Mouse (Mus musculus) v-Abl transformed pro-B cells (cell line): ENCODE data around the gene Cep95.
"Not testable (repeated sequence)": the region's sequence is repeated elsewhere in the genome, so short reads cannot be mapped to it uniquely, and the experiment has no call there.

Experiments
- in situ Hi-C, 2 experiments: fragments of 400-800 bp; cut with MboI; formaldehyde crosslinking; loops; one replicate each; pipeline ENCODE4 v1.15.1; 2025; ENCODE audit not compliant: unreplicated experiment in 2 of 2

Gene Cep95

DNA sequence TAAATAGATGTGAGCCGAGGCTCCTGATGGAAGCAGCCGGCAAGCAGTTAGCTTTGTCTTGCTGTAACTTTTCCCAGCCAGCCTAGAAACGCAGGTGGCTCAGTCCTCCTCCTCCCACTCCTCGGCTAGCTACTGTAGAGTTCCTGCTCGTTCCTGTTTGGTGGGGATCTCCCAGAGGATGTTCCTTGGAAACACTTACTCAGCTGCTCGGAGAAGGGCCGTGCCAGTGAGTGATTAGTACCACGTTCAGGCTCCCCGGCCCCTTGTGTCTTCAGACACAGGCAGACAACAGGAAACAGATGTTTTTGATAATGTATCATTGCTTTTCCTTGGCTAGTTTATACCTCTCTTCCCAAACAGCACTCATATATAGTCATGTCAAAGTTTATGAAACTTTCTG lies 6.6 kb downstream of the Cep95 start:
- in situ Hi-C loops: no loop called here

DNA sequence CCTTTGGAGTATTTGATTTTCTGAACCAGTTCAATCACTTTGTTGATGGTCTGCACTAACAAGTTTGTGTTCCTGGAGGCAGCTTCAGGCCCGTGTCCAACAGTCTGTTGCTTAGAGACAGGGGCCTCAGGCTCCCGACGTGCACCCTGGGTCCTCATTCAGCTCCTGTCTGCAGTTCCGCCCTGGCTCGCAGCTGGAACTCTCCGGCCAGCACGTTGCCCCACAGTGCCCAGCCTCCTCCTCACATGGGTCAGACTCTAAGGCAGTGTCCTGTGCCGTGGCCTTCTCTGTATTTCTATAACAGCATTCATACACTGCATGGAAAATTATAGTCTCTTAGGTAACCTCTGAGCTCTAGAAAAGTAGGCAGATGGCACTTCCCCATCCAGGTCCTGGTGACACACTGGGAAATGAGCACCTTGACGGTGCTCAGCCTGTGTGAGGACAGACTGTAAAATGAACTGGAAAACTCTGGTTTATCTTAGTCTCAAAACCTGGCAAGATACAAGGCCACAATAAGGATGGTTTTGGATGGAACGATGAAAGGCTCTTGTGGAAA lies 13.1 kb downstream of the Cep95 start:
- in situ Hi-C loops: no loop called here

DNA sequence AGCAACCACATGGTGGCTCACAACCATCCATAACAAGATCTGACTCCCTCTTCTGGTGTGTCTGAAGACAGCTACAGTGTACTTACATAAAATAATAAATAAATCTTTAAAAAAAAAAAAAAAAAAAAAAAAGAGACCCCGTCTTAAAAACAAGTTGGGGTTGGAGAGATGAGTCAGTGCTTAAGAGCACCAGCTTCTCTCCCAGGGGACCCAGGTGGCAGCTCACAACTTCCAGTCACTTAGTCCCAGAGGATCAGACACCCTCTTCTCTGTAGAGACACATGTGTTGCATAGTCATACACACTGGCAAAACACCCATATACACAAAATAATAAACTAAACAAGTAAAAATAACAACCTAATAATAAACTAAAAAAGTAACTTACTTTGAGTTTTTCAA lies 18.4 kb downstream of the Cep95 start:
- in situ Hi-C loops: not testable (repeated sequence)

DNA sequence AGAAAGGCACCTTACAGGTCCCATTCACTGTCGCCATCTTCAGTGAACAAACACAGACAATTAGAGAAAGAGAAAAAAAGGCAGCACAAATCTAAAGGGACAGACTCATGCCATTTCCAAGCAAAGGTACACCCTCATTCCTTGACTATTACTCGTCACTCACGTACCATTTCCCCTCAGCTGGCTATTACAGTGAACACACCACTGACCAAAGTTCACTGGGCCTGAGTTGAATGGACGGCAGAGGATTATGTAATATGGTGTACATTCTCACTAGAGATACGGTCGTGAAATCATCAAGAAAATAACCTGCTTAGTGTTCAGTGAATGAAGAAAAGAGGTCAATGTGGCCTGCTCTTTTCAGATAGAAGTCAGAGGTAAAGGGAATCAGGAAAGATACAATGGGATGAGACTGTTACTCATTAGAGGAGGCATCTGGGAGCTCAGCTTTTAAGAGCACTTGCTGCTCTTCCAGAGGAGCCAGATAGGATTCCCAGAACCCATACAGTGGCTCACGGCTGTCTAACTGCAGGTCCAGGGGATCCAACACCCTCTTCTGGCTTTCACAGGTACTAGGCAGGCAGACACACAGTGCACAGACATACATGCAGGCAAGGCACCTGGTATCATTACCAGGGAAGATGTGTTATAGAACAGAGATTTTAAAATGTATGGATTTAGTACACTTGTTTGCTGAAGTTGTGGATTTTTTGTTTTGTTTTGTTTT lies 23.5 kb downstream of the Cep95 start:
- in situ Hi-C loops: no loop called here

DNA sequence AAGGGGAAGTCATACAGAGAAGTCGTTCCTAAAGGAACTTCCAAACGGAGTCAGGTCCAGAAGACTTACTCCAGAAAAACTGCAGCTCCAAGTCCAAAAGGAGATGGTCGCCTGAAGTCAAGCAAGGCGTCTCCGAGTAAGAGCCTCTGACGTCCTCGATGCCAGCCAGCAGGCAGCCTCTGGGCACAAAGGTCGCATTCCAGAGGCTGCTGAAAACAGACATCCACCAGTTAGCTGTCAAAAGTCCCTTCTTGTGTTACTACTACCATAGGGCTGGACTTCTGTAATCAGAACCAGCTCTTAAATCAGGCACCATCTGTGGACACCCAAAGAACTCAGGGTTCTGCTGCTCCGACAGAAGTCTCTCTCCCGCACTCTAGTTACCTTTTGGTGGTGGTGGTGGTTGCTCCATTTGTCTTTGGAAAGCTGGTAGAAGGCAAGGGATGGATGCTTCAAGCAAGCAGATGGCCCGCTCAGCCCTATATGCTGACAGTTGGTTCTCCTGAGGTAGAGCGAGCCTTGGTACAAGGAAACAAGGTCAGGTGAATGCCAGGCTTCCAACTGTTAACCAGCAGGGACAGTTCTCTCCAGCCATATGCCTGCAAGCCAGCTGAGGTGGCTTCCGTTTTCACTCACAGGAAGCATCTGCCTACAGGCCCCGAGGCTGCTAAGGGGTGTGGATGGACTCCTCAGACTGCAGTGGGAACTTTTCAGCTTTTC lies 25.7 kb downstream of the Cep95 start:
- in situ Hi-C loops: no loop called here

DNA sequence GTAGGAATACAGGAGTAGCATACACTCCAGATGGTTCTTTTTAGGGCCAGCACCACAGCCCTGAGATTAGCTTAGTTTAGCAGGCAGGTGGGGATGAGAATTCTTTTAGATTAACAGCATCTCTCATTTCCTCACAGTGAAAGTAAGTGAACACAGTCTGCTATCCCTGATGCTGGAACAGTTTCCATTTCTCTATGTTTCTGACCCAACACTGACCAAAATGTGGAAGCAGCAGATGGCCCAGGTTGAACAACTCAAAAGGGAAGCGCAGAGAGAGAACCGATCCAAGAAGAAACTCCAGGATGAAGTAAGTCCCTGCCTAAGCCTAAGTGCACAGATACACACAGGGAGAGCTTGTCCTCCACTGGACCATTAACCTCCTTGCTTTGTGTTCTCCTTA lies 26.3 kb downstream of the Cep95 start:
- in situ Hi-C loops: no loop called here

DNA sequence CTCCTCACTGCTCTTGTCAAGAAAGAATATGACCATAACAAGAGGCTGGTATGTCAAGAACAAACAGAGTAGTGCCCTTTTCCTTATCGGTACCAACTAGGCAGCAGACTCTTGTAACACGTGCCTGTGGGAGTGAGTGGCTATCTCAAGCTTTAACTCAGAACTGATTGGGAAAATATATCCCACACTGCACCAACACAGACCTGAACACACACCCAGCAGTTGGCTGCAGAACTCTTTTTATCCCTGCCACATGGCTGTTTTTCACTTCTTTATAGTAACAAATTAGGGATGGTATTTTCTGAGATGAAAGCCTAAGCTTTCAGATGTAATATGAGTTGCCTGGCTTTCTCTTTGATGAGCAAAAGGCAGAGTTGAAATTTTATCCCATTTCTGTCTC lies 26.7 kb downstream of the Cep95 start:
- in situ Hi-C loops: no loop called here

DNA sequence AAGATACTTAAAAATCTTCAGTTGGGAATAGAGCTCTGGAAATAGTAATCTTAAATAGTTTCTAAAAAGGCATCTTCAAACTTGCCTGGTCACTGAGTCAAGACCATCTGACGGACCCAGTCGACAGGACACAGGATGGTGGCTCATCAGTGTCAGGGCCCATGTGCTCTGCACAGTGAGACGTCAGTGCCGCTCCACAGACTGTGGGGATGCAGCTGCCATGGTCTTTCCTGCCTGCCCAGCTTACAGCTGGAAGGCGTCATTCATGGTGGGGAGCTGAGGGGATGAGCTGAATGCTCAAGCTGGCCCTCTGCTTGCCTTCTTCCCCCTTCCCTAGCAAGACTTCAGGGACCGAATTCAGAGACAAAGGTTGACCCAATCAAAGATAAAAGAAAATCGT lies 27.3 kb downstream of the Cep95 start:
- in situ Hi-C loops: no loop called here

DNA sequence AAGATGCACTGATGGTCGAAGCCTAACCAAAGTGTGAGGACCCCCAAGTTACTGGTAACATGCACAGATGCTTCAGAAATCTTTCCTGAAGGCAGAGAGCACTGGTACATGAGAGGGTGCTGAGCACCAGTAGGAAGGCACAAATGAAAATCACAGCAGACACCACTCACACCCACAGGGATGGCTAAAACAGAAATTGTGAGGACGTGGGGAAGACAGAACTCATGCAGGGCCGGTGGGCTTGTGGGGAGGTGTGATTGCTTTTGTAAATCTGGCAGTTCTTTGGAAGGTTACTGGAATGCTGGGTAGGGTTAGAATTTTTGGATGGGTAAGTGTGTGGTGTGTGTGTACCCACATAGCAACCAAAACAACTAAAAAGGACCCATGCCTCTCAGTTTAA lies 28.1 kb downstream of the Cep95 start:
- in situ Hi-C loops: no loop called here

DNA sequence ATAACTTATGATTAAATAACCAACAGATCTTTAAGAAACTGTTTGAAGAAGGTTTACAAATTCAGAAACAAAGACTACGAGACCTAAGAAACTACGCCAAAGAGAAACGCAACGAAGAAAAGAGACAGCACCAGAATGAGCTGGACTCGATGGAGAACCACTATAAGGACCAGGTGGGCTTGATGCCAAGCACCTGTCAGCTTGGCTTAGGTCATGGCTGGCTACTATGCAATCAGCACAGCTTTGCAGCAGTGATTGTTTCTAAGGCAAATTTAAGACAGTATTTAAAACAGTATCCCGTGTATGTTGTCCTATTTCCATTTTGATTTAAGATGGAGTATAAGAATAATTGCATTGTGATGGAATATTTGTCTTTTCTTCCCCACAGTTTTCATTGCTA lies 28.8 kb downstream of the Cep95 start:
- in situ Hi-C loops: no loop called here

DNA sequence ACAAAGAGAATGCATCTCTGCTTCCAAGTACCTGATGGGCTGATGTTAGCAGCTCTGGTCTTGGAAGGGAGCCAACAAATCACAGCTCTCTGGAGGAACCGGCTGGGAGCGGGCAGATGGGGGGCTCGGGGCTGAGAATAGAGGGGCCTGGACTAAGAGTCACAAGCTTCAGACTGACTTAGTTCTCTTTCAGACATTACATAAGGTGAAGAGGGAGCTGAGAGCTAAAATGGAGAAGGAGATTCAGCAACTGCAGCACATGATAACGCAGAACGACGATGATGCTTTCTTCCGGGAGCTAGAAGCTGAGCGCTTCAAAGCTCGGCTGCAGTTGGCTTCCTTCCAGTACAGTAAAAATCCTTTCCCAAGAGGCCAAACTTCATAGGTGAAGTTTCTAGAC lies 29.3 kb downstream of the Cep95 start:
- in situ Hi-C loops: no loop called here

DNA sequence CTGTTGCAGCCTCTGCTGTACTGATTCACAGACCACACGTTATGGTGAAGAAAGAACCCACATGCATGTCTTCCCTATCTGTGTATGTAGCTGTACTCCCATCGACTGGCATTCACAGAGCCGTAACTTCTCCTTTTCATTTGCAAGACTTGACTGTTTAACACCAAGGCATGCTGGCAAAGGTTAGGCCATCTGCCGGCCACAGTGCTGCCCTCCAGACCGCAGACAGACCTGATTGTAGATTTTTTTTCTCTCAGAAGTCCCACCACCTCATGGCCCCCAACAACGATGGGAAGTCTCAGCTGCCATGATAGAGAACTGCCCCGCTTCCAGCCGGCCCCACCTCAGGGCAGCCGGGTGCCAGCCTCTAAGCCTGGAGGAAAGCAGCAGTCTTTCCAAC lies 30.5 kb downstream of the Cep95 start:
- in situ Hi-C loops: no loop called here

DNA sequence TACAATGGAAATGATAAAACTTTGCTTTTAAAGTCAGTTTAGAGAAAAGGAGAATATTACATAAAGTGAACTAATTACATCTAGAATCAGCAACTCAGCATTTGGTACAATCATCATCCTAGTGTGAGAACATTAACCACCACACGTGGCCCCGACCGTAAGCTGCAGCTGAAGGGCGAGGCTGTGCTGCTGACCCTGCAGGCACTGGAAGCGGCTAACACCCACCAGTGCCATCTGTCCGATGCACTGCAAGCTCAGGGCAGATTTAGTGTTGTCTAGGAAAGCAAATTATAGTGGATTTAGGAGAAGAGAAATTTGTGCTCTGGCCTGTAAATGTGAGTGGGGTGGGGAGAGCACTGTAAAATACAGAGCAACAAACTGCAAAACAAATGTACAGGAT lies 31.2 kb downstream of the Cep95 start:
- in situ Hi-C loops: no loop called here

DNA sequence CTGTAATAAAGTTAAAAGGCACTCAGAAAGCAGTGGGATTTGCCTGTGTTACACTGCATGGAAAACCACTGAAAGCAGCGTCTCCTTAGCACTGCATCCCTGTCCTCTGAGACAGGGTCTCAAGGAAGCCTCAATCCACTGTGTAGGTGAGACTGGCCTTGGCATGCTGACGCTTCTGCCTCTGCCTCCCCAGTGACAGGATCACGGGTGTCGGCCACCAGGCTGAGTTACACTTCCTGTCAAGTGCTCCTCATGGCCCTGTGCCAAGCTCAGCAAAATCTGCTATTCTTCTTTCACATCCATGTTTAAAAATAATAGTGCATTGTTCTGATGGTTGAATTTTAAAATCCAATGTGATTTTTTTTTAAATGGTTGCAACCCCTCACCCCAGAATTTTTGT lies 31.9 kb downstream of the Cep95 start:
- in situ Hi-C loops: no loop called here

DNA sequence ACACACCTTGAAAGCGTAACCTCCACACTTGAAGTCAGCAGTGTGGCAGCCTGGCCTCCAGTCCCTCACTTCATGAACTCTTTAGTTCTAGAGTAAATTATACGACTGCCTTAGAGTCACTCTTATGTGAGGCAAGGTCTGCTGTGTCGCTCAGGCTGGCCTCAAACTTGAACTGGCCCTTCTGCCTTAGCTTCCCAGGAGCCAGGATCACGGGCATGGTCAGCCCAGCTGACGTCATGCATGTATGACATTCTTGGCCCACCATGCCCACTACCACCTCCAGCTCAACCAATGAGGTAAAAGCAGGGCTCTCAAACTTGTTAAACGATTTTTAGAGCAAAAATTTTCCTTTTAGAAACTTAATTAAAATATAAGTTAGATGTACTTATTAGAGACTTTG lies 32.3 kb downstream of the Cep95 start:
- in situ Hi-C loops: no loop called here

DNA sequence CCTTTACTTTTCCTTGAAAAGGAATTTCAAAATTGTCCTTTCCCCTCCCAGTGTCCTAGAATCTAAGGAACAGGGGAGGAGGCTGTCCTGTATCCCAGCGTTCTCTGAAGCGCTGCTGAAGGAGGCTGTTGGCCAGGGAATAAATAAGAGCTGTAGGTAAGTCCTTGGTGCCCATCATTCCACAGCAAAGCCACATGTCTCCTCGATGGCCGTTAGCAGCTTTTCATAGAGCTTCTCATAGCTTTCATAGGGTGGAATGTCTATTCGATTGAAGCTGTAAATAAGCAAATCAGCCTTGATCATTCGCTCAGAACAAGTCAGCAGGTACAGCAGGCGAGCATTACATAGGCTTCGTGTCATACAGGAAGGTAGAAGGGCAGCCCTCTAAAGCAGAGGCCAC lies 33.4 kb downstream of the Cep95 start:
- in situ Hi-C loops: no loop called here

DNA sequence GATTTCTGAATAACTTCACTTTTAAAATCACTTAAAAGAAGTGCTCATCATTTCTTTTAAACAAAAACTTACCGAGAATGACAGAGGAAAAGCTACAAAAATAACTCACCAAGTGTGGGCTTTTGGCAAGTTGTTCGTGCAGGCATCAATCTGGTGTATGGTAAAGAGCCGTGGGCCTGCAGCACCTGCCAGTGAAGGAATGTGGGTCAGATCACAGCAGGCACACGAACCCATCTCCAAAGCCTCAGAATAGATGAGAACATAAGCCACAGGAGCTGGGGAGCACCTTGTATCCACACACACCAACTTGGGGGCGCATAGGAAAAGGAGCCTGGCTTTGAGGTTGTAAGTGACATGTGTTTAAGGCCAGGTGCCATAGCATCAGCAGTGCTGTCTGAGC lies 33.9 kb downstream of the Cep95 start:
- in situ Hi-C loops: no loop called here

DNA sequence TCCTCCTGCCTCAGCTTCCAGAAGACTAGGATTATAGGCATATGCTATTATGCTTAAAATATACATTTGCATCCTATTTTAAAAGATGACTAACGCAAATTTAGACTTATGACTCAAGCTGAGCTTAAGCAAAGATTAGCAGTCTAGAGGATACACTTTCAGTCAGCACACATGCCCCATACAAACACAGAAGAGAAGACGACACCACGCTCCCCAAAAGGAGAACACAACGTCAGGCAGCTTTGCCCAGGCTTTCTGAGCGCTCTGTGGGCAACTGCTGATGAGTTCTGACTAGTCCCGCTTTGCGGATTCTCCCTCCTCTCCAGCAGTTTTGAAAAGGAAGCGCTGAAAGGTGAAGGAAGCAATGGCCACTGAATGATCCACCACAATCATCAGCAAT lies 34.7 kb downstream of the Cep95 start:
- in situ Hi-C loops: no loop called here

DNA sequence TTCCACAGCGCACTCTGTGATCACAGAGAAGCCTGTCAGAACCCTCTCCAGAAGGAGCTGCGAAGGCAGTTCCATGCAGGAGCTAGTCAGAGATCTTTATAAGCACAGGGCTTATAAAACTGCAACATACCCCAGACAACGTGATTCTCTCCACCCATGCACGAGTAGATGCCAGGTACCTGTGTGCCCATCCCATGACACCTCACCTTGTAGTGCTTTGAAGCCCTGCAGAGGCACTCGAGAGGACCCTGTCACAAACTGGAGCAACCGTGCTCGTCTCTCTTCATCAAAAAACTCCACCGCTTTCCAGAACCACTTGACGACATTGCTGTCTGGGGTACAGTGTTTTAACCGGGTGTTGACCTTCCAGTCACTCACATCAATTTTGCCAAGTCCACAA lies 35.4 kb downstream of the Cep95 start:
- in situ Hi-C loops: no loop called here

DNA sequence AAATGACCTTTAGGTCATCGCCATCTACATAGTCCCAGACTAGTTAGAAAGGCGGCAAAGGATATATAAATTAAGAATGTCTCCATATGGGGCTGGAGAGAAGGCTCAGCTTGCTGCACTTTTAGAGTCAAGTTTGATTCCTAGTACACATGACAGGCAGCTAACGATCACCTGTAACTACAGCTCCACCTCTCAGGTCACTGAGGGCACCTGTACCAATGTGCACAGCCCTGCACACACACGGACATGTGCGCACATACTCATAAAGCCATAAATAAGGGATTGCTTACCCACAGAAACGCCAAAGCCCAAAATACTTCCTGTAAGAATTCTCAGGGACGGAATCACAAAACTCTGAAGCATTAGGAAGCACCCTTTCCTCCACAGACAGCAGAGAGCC lies 39.0 kb downstream of the Cep95 start:
- in situ Hi-C loops: no loop called here

DNA sequence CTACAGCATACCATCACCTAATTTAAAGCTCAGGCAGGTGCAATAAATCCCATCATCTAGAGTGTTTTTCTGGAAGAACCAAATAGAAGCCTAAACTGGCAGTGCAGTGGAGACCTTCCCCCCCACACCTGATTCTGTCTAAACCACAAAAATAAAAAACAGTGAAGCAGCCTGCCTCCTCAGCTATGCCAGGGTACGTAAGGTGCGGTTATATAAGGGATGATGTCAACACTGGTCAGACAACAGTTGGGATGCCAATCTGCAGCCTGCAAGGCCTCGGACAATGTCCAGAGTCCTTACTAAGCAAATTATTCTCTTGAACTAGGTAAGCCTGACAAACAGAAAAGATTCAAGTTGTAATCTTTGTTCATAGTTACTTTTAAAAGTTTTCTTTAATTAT lies 53.0 kb downstream of the Cep95 start:
- in situ Hi-C loops: loop anchor here in 1 of 2 experiments (10.0 kb wide), 1 partner anchor 313 kb away; no protein-coding TSS in a partner anchor

DNA sequence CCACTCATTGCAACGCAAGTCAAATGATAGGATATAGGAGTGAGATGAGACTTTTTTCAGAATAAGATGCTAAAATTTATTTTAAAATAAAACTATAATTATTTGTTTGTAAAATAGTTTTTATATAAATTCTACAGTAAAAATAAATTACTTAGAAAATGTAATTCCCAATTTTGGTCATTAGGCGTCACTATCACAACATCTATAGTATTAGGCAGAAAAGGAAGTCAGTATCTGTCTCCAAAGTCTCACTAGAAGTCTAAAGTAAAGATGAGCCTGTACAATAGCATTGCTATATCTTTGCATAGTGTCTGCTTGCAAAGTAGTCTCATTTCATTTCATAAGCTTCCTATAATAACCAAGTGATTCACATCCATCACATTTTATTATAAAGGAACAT lies 62.4 kb downstream of the Cep95 start:
- in situ Hi-C loops: no loop called here
